Mouse (Mus musculus) liver, adult 2 months (tissue): Measurements from ENCODE around the gene Mras.

ENCODE experiments used
- CTCF ChIP-seq: fragments of 200-500 bp; IDR thresholded peaks from 2 replicates; pipeline ENCODE4 v1.5.1; 2011; ENCODE audit warnings: low read depth, low read length, control low read depth
- POLR2A ChIP-seq: fragments of 200-500 bp; IDR thresholded peaks from 2 replicates; pipeline ENCODE4 v1.6.1; 2011; ENCODE audit warnings: low read length, control low read depth; ENCODE audit not compliant: insufficient read depth; ENCODE audit errors: extremely low read depth

- TF ChIP-seq CTCF (no peak), POLR2A (no peak)
Observed at GRCm38 (mm10) chr9:99393146-99393545, 44.0 kb downstream of the Mras start.
